Mouse (Mus musculus) layer of hippocampus, postnatal 25 days (tissue): ENCODE results near the gene Adal. TPM values are rescaled to one million over a fixed set of nuclear protein-coding genes. Genes with fewer than 3 reads are reported as not detected.

Experiments used
- DNase-seq, 2 experiments: peaks; one replicate each; pipeline ENCODE4 v3.0.0; 2022; ENCODE audit warnings: mixed read lengths in 2 of 2, low spot score in 1 of 2; ENCODE audit errors: extremely low spot score in 1 of 2
- total RNA-seq, 2 experiments: library from RNA; stranded (reverse); gene quantifications; 2 replicates each; pipeline ENCODE4 v1.2.3; 2021

The Adal gene
- total RNA-seq, 2 experiments from 2014 or later: 17.9 to 19.6 TPM

DNA sequence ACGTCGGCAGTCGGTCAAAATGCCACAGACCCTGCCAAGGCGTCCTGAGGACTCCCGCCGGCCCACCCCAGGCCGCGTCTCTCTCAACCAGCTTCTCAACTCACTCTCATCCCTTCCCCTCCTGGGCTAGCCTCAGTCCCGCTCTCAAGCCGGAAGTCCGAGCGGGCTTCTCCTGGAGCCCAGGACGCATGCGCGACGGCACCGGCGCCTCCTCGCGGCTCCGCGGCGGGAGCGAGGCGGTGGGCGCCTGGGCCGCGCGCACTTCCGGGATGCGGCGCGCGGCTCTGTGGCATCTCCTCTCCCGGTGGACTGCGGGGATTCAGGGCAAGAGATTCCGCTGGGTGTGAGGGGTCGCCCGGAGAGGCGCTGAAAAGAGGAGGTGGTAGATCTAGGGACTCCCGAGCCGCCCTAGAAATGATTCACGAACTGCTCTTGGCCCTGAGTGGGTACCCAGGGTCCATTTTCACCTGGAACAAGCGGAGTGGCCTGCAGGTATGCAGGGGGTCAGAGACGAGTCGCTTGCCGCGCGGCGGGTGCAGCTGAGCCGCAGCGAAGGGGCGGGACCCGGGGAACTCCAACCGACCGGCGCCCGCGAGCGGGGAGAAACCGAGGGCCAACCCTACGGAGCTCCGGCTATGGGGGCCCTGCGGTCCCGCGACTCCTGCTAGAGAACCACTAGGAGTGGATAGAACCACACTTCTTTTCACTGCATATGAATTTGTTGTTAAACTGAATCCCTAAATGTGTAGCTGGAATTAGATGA, 30.9 kb downstream of the Adal start, which contains the start of gene Zscan29:
Gene Zscan29, minus strand, starts transcription at position 146 of the 763 bp plus-strand sequence.
- peak; percentile 77 to 79 for DNase-seq

GRCm38 (mm10) chr2:121178828-121179479, 38.7 kb downstream of the Adal start:
- no peak for DNase-seq

DNA sequence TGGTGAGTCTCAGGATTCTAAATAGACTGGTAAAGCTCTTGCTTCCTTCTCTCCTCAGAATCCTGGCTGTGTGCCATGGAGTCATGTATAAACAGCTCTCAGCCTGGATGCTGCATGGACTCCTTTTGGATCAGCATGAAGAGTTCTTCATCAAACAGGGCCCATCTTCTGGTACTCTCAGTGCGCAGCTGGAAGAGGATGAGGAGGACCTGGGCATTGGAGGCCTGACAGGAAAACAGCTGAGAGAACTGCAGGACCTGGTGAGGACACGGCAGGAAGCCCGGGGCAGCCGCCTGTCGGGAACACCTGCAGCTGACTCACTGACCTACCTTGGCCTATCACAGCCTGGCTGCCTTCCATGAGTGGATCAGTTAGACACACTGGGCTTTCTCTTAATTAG, 43.2 kb downstream of the Adal start:
- no peak for DNase-seq

DNA sequence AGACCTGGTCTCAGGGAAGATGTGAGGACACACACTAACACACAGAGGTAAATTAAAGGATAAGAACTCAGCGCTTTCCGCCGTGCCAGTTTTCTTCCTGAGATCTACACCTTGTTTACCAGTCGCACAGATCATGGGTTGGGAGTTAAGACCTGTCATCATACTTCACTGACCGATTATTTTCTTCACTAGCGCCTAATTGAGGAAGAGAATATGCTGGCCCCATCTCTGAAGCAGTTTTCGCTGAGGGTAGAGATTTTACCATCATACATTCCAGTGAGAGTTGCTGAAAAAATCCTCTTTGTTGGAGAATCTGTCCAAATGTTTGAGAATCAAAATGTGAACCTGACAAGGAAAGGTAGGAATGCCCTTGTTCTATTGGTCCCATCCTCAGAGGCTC, 43.9 kb downstream of the Adal start:
- DNase-seq: no peak

GRCm38 (mm10) chr2:121188530-121188929, 48.3 kb downstream of the Adal start:
- no peak for DNase-seq

- DNase-seq: no peak
These were observed 55.2 kb downstream of the Adal start for GRCm38 (mm10) chr2:121195466-121195865.

DNA sequence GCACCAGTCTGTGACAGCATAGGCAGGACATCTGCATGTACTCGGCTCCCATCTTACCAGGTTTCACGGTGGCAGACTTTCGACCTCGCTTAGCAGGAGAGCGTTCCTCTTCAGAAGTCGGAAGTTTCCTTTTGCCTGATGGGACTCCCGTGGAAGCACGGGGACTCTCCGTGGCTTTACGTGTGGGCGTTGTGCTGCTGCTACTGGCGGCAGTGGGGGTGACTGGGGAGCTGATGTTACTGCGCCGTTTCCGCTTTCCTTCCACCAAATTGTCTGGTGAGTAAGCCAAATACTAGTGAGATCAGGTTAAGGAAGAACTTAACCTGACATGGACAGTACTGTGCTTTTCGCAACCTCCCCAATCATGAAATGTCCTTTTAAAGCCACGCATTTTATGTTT, 64.0 kb downstream of the Adal start:
- DNase-seq: no peak

Other genes starting within 250 kb of the Adal start
- gene Ubr1, start 169.7 kb upstream of the Adal start, total RNA-seq: 10 to 100 TPM; 42.0 to 46.7 TPM
- 10 to 100 TPM; 21.8 to 27.5 TPM for gene Tmem62, start 163.4 kb upstream of the Adal start, total RNA-seq
- gene Ccndbp1, start 132.0 kb upstream of the Adal start, total RNA-seq: 10 to 100 TPM; 58.4 to 58.8 TPM
- gene Epb42, start 103.4 kb upstream of the Adal start, total RNA-seq: not detected
- gene Tgm5, start 54.6 kb upstream of the Adal start, total RNA-seq: not detected
- under 1 TPM; 0.15 to 0.16 TPM for gene Tgm7, start 30.6 kb upstream of the Adal start, total RNA-seq
- gene Lcmt2, start 225 bp downstream of the Adal start, total RNA-seq: 1 to 10 TPM; 7.7 to 9.2 TPM
- gene Tubgcp4, start 30.2 kb downstream of the Adal start, total RNA-seq: 10 to 100 TPM; 34.8 to 37.8 TPM
- gene Zscan29, start 30.7 kb downstream of the Adal start, total RNA-seq: 1 to 10 TPM; 6.1 to 6.4 TPM
- gene Trp53bp1, start 131.0 kb downstream of the Adal start, total RNA-seq: 100 to 1,000 TPM; 130 to 154 TPM
- gene Map1a, start 149.2 kb downstream of the Adal start, total RNA-seq: 100 to 1,000 TPM; 513 to 580 TPM
- 100 to 1,000 TPM in 1 of 2 experiments, 10 to 100 TPM in 1; 85.1 to 111 TPM for gene Ppip5k1, start 215.0 kb downstream of the Adal start, total RNA-seq
- gene Ckmt1, start 217.3 kb downstream of the Adal start, total RNA-seq: 100 to 1,000 TPM; 369 to 418 TPM
- under 1 TPM; 0.42 to 0.92 TPM for gene Strc, start 246.7 kb downstream of the Adal start, total RNA-seq